Mouse (Mus musculus) kidney, postnatal 36 days (tissue): ENCODE measurements around the gene Fam117b.

Experiments
- DNase-seq, 2 experiments: peaks; one replicate each; pipeline ENCODE4 v3.0.0; 2021 to 2022; ENCODE audit warnings: mixed read lengths in 2 of 2

The Fam117b gene

DNA sequence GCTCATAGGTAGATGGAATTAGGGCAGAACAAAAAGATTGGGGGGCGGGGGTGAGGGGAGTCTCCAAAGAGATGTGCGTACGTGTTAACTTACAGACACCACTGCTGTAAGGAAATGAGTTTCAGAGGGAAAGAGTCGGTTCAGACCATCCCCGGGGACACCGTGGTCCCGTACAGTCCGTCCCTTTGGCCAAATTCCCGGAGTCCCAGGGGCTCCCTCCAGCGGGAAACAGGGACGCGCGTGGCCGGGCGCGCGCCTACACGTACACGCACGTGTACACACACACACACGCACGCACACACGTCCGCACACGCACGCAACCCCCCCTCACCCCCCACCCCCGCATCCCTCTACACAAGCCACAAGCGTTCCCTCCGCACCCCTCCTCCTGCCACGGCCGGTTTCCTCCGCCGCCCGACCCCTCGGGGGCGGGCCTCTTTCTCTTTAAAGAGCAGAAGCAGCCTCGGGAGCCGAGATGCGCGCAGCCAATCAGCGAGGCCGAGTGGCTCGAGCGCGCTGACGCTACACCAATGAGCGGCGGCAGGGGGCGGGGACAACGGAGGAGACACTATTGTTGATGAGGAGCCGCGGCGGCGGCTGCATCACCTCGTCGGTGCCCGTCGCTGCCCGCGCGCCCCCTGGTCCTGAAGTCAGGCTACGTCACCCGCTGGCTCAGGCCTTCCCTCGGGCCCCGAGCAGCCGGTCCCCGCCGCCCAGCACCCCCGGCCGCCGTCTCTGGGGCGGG, at the start of gene Fam117b:
TSS of gene Fam117b (plus strand) at position 594 of the 745 bp plus-strand sequence.
- DNase-seq = peak; percentile 99

DNA sequence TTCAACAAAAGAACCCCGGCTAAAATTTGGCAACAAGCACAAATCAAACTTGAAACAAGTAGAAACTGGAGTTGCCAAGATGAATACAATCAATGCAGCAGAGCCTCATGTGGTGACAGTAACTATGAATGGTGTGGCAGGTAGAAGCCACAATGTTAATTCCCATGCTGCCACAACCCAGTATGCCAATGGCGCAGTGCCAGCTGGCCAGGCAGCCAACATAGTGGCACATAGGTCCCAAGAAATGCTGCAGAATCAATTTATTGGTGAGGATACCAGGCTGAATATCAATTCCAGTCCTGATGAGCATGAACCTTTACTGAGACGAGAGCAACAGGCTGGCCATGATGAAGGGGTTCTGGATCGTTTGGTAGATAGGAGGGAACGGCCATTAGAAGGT, 44.8 kb upstream of the Fam117b start:
- DNase-seq = no peak

DNA sequence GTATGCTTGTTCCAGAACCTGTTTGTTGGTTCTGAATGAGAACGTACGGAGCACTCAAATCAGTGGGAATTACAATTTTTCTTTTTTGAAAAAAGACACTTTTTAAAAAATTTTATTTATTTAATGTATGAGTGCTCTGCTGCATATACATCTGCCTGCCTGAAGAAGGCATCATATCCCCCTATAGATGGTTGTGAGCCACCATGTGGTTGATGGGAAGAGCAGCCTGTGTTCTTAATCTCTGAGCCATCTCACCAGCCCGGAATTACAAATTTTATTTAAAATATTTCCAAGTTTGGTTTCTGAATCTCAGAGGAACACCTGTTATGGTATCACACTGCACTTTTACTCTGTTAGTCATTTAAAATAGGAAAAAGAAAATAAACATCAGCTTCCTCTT, 38.8 kb upstream of the Fam117b start:
- no peak for DNase-seq

DNA sequence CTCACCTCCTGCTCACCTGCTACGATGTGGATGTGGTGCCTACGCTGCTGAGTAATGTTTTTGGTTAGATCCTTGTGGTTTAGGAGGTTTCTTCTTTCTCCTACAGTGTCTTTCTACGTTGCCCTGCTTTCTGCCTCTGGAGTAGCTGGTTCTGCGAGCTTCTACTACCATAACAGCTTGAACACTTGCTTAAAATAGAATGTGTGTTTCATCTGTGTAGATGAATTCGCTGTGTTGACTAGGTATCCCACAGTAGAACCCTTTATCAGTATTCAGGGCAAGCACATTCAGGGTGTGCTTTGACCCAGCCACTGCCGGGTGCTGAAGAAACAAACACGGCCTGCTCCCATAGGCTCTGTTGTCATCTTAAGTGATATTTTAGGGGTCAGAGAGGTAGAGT, 34.7 kb upstream of the Fam117b start:
- no peak for DNase-seq

DNA sequence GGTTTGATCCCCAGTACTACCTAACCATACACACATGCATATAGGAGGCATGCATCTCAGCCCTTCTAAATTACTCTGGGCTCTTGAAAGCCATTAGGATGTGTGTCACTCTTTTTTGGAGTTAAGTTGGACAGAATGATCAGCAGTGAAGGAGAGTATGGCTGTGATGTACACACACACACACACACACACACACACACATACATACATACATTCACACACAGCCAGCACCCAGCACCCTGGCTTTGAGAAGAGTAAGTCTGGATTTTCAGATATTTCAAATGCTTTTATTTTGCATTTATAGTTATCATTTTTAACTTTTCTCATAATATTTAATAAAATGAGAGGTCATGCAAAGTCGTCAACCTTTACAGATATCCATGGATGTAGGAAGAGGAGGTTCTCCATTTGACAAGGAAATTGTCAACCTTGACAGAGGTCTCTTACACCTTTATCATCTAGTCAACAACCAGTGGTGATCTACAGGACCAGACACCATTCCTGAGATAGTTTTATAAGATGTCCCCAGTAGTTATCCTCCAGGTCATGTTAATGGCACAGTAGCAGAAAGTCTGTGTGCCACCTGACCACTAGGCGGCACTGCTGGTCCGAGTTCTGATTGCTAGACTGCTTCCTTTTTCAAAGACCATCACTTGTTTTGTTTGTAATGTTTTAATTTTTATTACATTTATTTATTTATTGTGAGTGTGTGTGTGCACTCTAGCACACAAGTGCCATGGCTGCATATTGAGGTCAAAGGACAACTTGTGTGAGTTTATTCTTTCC, 29.3 kb upstream of the Fam117b start:
- DNase-seq = peak; percentile 75 to 94

DNA sequence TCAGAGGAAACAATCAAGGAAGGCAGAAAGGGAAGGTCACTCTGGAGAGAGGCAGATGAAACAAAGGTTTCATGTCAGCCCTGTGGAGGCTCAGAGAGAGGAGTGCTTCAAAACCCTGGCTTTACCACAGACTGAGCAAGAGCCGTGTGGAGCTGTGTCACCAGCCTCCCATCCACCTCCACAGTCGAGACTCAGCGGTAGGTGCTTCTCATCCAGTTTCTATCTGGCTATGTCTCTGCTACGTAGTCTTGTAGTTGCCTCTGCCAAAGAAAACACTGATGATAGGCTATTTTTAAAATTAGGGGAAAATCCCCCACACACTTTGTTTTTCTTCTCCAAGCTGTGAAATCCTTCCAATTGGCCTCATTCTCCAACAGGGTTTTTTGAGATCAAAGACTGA, 25.9 kb upstream of the Fam117b start:
- no peak for DNase-seq

DNA sequence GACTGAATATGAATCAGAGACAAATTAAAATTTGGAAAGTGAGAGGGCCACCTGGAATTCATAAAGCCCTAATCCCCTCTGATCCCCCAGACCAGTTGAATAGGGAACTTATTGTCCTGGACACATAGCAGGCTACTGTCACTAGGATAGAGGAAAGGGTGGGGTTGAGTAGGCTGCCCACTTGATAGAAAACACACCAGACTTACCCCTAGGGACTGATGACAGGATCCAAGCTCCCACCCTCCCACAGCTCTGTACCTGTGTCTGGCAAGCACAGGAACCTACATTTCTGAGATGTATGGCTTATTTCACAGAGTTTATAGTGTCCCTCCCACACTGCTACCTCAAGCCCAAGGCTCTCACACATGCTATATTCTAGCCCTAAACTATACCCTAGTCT, 24.8 kb upstream of the Fam117b start:
- DNase-seq = peak in 1 of 2 experiments; percentile 41

DNA sequence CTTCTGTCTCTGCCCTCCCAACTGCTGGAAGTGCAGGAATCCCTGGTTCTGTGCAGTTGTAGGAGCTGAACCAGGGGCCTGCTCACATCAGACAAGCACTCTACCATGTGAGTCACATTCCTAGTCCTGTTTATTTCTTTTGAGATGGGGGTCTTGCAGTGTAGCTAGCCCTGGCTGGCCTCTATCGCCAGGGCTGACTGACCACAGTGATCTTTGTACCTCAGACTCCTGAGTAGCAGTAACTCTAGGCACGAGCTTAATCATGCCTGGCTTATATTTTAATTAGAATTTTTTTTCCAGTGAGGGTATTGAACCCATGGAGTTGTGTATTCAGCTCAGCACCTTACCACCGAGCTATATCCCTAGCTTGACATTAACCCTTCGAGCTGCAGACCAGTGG, 21.6 kb upstream of the Fam117b start:
- no peak for DNase-seq

DNA sequence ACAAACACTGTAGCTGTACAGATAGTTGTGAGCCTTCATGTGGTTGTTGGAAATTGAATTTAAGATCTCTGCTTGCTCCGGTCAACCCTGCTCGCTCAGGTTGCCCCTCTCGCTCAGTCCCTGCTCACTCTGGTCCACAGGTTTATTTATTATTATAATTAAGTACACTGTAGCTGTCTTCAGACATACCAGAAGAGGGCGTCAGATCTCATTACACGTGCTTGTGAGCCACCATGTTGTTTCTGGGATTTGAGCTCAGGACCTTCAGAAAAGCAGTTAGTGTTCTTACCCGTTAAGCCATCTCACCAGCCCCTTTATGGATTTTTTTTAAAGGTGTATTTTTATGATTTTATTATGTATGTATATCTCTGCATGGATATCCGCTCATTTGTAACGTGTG, 20.0 kb upstream of the Fam117b start:
- no peak for DNase-seq

DNA sequence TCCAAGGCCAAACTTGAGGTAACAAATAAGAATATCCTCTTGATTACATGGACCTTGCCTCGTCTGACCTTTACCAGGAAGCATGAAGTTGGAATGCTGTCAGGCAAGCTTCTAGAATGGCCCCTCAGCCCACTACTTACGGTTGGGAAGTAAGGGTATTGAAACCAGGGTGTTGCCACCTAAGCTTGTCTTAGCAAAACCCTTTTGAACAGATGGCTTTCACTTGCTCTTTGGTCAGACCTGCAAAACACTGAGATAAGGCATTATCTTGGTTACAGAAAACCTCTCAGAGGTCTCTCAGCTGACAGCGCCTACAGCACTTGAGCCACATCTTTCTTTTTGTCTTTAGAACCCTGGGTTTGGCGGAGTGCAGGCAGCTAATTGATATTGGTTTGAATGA, 18.8 kb upstream of the Fam117b start:
- DNase-seq = no peak

DNA sequence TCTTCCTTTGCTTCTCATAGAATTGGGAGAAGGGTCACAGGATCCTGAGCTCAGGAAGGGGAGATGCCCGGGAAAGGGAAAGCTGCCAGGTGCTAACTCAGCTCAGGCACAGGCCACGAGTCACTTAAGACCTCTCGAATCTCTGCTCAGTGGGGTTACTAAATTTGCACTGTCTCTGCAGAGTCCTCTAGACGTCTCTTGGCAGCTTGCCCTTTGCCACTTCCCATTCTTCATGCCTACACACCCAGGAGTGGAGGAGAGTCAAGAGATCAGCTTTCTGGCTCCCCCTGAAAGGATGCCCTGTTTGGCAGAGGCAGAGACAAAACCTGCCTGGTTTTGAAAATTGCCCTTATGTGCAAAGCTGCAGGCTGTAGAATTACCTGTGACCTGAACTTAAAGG, 17.4 kb upstream of the Fam117b start:
- DNase-seq = peak; percentile 80 to 83

DNA sequence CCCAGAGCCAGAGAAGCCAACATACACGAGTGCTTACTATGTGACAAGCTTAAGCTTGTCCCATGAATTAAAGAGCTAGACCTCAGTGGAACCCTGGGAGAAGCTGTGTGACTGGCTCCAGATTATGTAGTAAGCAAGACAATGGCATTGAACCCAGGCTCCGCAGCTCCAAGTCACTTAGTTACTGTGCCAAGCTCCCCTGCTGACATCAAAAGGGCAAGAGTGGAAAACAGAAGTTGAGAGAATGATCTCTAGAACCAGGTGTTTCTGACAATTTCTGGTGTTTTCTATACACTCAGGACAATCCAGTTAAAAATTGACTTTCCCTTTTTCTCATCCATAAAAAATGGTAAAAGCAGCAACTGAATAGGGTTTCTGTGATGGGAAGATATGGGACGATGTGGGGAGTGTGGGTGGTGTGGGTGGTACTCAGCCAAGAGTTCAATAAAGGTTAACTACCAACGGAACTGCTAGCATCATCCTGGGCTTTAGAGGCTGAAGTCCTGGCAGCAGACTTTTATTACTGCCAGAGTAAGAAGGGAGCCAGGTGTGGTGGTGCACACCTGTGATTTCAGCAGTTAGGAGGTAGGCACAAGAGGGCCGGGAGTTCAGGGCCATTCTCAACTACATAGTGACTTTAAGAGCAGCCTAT, 15.5 kb upstream of the Fam117b start:
- DNase-seq = peak in 1 of 2 experiments; percentile 39

DNA sequence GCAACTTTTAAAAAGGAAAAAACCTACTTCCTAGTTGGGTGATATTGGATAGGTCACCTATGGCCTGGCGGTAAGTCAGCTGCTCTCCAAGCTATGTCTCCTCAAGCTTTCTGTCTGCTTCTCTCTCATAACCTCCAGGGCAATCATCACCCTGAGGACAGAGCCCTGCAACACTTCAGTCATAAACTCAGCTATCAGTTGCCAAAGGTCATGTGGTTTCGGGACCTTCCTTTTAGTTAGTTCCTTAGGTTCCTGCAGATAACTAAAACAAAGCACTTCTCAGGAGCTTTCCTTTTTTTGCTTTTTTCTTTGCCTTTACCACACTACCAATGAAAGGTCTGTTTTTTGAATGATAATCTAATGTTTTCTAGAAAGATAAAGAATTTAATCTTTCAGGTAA, 13.1 kb upstream of the Fam117b start:
- DNase-seq = no peak

DNA sequence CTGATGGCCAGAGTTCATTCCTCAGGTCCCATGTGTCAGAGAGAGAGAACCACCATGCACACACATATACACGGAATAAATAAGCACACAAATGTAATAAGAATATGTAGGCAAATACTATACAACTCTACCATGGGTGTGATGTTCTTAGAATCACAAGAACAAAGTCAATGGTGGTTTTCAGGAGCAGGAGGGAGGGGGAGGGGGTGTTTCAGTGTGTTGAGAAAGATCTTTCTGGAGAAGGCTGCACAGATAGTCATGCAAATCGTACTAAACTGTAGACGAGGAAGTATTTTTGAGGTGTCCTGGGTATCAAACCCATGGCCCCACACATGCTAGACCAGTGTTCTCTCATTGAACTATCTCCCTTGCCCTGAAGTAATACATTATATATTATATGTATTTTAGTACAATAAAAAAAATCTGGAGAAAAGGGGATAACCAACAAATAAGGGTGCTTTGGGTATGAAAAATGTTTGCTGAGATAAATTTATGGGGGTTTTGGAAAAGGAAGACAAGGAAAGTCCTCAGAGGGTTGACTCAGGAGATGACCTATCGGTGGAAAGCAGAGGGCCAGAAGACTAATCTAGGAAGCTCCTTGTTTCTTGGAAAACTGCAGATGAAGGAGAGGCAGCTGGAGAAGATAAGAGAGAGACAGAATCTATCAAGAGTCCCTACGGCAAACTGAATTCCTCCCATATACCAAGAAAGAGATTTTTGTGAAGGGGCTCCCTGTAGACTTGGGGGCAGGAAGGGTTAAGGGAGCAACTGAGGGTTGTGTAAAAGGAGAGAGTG, 11.5 kb upstream of the Fam117b start:
- no peak for DNase-seq

DNA sequence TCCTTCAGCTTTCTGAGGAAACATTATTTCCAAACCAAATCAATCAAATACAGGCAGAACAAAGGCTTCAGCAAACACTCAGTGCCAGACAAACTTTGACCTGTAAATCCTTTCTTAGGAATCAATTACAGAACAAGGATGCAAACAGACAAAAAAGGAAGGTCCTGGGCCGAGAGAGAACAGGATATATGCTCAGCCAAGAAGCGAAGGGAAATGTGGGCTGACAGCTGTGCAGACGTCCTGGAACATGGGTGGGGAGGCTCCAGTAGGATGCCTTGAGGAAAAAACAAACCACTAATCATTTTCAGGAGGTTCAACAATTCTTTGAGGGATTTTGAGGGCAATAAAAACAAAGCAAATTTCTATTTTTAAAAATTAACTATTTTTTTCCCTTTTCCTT, 10.2 kb upstream of the Fam117b start:
- peak; percentile 42 to 83 for DNase-seq

DNA sequence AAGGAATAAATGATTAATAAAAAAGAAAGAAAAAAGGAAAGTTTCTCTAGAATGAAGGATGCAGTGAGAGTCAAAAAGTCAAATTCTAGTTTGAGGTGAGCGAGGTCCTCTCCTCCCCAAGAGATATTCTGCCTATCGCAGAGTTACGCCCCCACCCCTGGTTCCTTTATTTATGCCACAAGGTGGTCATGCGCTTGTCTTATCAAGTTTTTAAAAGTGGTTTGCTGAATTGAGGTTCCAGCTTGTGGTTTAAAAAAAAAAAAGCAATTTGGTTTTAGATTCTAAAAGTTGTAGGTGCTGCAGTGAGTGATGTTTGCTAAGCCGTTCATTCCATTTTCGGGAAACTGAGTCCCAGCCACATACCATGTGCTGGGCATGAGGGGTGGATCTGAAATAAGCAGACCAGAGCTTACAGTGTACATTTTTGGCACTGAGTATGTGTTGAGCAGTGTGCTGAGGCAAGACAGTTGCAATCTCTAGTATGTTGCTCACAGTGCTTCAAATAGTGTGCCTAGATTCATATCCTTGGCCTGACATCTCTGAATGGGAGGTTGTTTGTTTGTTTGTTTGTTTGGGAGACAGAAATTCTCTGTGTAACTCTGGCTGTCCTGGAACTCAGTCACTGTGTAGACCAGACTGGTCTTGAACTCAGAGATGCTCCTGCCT, 8.0 kb upstream of the Fam117b start:
- DNase-seq = no peak

DNA sequence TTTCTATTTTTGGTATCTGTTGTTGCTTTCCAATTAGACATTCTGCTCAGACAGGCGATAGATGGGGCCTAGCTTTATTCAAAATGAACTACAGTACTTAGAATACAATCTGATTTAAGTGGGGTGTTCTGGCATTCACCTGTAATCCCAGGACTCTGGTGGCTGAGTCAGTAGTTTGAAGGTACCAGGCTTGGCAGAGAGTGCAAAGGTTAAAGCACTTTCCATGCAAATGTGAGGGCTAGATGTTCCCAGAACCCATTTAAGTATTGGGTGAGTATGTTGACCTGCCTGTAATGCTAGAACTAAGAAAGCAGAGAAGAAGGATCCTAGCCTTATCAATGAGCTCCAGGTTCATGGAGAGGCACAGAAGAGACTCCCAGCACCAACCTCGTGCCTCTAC, 6.9 kb upstream of the Fam117b start:
- DNase-seq = peak in 1 of 2 experiments; percentile 58

DNA sequence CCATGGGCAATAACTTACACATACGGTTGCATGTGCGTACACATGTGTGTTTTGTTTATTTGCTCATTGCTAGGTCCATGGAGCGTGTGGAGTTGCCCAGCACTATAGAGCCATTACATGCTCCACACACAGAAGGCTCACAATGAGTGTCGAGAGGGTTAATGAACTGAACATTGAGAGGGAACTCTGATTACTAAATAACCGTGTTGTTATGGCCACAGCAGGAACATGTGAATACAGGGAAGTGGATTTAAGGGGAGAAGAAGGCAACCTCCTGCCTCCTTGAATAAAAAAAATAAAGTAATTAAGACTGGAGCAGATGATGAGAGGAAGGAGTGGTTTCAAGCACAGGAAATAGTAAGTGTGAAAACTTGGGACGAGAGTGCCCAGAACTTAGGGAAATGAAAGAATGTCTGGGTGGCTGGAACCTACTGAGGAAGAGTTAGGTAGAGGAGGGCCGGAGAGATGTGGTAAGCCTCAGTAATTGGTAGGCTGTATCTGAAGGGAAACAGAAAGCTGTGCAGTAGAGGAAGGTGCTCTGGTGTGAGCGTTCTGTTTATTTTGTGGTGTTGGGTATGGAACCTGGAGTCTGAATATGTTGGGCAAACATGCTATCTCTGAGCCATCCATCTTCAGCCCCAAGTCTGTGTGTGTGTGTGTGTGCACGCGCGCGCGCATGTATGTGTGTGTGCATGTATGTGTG, 5.8 kb upstream of the Fam117b start:
- no peak for DNase-seq

DNA sequence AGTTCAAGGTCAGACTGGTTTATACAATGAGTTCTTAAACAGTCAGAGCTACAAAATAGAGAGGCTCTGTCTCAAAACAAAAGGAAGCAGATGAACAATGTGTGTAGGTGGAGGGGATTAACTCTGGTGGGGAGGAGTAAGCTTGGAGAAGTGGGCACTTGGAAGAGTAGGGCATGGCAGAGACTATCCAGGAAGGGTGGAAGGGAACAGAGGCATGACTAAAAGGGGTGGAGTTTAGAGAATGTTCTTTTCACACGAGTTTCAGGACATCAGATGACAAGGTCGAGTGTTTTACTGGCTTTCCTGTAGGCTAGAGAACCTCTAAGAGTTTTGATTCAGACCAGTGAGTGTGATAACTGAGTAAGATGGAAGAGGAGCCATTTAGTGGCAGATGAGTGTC, 5.1 kb upstream of the Fam117b start:
- DNase-seq = peak in 1 of 2 experiments; percentile 66

DNA sequence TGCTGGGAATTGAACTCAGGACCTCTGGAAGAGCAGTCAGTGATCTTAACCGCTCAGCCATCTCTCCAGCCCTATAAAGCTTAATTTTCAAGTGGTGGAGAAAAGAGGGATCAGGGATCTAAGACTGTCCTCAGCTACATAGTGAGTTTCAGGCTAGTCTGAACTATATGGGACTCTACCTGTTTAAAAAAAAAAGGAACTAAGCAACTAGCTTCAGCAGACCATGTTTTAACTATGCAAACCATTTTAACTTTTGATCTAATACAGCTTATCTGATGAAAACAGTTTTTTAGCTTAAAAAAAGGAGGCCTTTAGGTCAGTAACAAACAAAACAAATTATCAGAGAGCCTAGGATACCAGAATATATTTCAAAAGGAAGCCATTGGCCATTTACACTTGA, 1.9 kb upstream of the Fam117b start:
- no peak for DNase-seq

DNA sequence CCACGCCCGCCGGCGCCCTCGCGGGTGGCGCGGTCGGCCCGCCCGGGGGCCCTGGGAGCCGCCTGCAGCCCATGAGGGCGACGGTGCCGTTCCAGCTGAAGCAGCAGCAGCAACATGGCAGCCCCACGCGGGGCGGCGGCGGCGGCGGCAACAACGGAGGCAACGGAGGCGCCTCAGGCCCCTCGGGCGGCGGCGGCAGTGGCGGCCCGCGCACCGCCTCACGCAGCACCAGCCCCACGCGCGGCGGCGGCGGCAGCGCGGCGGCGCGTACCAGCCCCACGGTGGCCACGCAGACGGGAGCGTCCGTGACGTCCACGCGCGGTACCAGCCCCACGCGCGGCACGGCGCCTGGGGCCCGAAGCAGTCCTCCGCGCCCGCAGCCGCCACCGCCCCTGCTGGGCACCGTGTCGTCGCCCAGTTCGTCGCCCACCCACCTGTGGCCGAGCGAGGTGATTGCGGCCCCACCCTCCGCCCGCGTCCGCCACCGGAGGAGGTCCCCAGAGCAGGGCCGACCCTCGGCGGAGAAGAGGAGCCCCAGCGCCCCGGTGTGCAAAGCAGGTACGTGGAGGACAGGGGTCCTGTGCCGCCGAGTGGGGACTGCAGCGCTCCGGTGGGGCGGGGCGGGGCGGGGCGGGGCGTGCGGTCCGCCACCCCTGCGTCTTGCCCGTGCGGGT, 526 bp downstream of the Fam117b start:
- peak; percentile 18 to 63 for DNase-seq
